Mouse (Mus musculus) midbrain, embryonic 15.5 days (tissue): ENCODE results near the gene Pakap. TPM values are rescaled to one million over a fixed set of nuclear protein-coding genes. Genes with fewer than 3 reads are reported as not detected.

Source experiments
- ATAC-seq: fragments of 200-750 bp; cut with Nextera tagmentation; replicated peaks from 2 replicates; pipeline ENCODE4 v1.8.0; 2017; ENCODE audit warnings: moderate TSS enrichment
- H3K27ac ChIP-seq: fragments of 300-500 bp; sonication (generic); 2 replicates; pipeline ENCODE4 v1.5.1; 2015; ENCODE audit warnings: mild to moderate bottlenecking, inconsistent platforms
- H3K27me3 ChIP-seq: fragments of 300-500 bp; sonication (generic); replicated peaks from 2 replicates; pipeline ENCODE4 v1.6.1; 2015; ENCODE audit warnings: inconsistent platforms
- H3K36me3 ChIP-seq: fragments of 300-500 bp; sonication (generic); replicated peaks from 2 replicates; pipeline ENCODE4 v1.6.1; 2015; ENCODE audit warnings: inconsistent platforms
- H3K4me1 ChIP-seq: fragments of 300-500 bp; sonication (generic); 2 replicates; pipeline ENCODE4 v1.6.1; 2015; ENCODE audit warnings: inconsistent platforms
- H3K4me2 ChIP-seq: fragments of 300-500 bp; sonication (generic); 2 replicates; pipeline ENCODE4 v1.6.1; 2015; ENCODE audit warnings: inconsistent platforms, mild to moderate bottlenecking, moderate library complexity
- H3K4me3 ChIP-seq: fragments of 300-500 bp; sonication (generic); 2 replicates; pipeline ENCODE4 v1.5.1; 2015; ENCODE audit warnings: mild to moderate bottlenecking, inconsistent platforms
- H3K9ac ChIP-seq: fragments of 300-500 bp; sonication (generic); 2 replicates; pipeline ENCODE4 v1.6.1; 2015; ENCODE audit warnings: mild to moderate bottlenecking, inconsistent platforms
- H3K9me3 ChIP-seq: fragments of 300-500 bp; sonication (generic); 2 replicates; pipeline ENCODE4 v1.6.1; 2016; ENCODE audit warnings: inconsistent platforms
- WGBS: fragments of 180-500 bp; shearing (Covaris S2); methylation state at CpG from one replicate; pipeline ENCODE4 v1.1.7; 2015; ENCODE audit warnings: mixed read lengths; 5-methylcytosine and 5-hydroxymethylcytosine counted together
- polyA plus RNA-seq: library from polyadenylated mRNA; unstranded; fragments of >200 nt; fragmentation: Nextera tagmentation; extraction: Ambion mirVana; gene quantifications from 2 replicates; pipeline ENCODE4 v1.2.1, GENCODE M21; 2015

Gene Pakap
- polyA plus RNA-seq, 1 experiment from 2014 or later = 10.9 TPM

DNA sequence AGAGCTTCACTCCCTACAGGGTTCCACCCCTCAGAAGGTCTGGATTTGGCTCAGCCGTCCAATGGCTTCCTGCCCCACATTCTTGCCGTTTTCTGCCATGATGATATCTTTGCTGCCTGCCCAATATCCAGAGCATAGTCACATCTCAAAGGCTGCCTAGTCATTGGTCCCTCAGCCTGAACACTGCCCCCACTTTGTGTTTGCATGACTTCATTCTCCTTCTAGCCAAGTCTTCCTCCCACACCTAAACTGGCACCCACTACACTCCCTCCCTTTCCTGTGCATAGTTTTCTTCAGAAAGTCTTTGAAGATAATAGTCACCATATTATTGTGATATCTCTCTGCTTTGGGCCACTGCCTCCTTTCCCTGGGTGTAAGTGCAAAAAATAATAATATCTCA is 10.9 kb upstream of the Pakap start:
- no peaks in the 10 kb centered on the region for H3K27me3 ChIP-seq
- H3K9me3 ChIP-seq = no peaks in the 10 kb centered on the region
- H3K4me1 ChIP-seq = no peaks in the 10 kb centered on the region
- ATAC-seq = no peak
- H3K9ac ChIP-seq = no peak overlapping the region
- H3K27ac ChIP-seq = no peak overlapping the region
- H3K36me3 ChIP-seq = no peaks in the 10 kb centered on the region
- no peak overlapping the region for H3K4me2 ChIP-seq
- 96% methylated on average over 2 of the region's 2 CpGs for WGBS
- H3K4me3 ChIP-seq = no peak overlapping the region

DNA sequence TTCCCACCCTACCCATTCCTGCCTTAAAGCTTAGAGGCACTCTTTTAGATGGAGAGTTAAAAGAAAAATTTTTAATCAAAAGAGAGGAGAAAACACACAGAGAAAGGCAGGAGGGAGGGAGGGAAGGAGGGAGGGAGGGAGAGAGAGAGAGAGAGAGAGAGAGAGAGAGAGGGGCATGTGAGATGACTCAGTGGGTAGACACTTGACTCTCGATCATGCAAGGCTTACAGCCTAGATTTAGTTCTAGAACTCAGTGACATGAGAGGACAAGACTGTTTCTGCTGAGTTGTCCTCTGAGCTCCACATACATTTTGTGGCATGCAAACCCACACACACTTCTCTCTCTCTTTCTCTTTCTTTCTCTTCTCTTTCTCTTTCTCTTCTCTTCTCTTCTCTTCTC is 8.5 kb upstream of the Pakap start:
- no peaks in the 10 kb centered on the region for H3K36me3 ChIP-seq
- H3K27me3 ChIP-seq = no peaks in the 10 kb centered on the region
- H3K27ac ChIP-seq = no peak overlapping the region
- ATAC-seq = no peak
- whole genome bisulfite sequencing = 91% methylated on average over 1 of the region's 1 CpGs
- H3K4me1 ChIP-seq = no peaks in the 10 kb centered on the region
- H3K9me3 ChIP-seq = no peaks in the 10 kb centered on the region
- no peak overlapping the region for H3K4me2 ChIP-seq
- no peak overlapping the region for H3K9ac ChIP-seq
- no peak overlapping the region for H3K4me3 ChIP-seq

DNA sequence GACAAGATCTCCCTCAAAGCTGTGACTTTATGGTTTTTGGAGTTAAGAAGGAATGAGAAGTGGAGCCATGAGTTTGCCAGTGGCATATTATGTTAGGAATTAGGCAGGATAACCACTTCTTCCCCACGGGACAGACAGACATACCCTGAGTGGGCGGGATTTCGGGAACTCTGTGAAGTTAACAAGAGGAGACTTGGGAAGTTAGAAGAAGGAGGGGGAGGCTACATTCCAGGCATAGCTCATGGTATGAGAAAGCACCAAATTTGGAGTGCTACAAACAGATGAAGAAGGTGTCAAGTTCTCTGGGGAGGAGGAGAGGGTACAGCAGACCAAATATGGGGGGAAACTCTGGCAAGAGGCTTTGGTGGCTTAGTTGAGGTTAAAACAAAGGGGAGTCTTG is 8.0 kb upstream of the Pakap start:
- no peak overlapping the region for H3K9ac ChIP-seq
- H3K4me3 ChIP-seq = no peak overlapping the region
- H3K4me2 ChIP-seq = no peak overlapping the region
- ATAC-seq = no peak
- H3K9me3 ChIP-seq = no peaks in the 10 kb centered on the region
- H3K4me1 ChIP-seq = no peaks in the 10 kb centered on the region
- no peaks in the 10 kb centered on the region for H3K36me3 ChIP-seq
- no peaks in the 10 kb centered on the region for H3K27me3 ChIP-seq
- WGBS = 78% methylated on average over 3 of the region's 3 CpGs
- no peak overlapping the region for H3K27ac ChIP-seq

DNA sequence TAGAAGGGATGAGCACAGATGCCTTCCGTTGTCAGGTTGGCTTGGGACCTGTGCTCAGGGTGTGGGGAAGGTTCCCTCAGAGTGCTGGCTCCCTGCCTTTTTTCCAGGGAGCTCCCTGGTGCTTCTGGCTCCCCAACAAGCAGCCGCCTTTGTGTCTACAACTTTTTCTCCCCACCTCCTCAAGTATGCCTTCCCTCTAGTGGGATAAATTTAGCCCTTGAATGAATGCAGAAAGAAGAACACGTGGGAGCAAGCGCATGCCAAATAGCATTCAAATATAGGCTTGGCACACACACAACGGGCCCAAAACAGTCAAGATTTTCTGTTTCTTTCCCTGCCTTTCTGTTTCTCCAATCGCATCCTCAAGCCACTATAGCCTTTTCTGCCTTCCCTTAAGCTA is 6.9 kb upstream of the Pakap start:
- WGBS = 65% methylated on average over 6 of the region's 6 CpGs
- no peak overlapping the region for H3K27ac ChIP-seq
- H3K9me3 ChIP-seq = no peaks in the 10 kb centered on the region
- H3K4me1 ChIP-seq = no peaks in the 10 kb centered on the region
- no peaks in the 10 kb centered on the region for H3K27me3 ChIP-seq
- H3K4me2 ChIP-seq = no peak overlapping the region
- no peak for ATAC-seq
- no peaks in the 10 kb centered on the region for H3K36me3 ChIP-seq
- H3K9ac ChIP-seq = no peak overlapping the region
- H3K4me3 ChIP-seq = no peak overlapping the region

DNA sequence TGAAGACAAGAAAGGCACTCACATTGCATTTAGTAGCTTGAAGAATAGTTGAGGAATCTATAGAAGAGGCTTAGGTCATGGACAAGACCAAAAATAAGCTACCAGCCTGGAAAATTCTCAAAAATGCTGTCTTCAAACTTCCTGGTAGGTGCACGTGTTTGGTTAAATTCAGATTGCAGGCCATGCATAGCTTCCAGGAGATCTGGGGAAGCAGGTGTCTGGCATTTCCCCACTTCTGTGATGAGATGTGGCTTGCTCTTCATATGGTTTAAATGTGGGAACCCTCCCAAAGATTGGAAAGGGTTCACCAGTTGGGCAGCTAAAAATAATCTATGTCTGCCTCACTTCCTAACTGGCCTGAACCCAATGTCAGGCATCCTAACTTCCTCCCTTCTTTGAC is 2.7 kb upstream of the Pakap start:
- Histone ChIP-seq H3K9me3 (no peaks in the 10 kb centered on the region), H3K27me3 (peaks cover 5% of the 10 kb centered on the region; the same call in 1 of the 2 replicates), H3K4me1 (peaks cover 6% of the 10 kb centered on the region), H3K4me3 (no peak overlapping the region), H3K27ac (no peak overlapping the region), H3K9ac (no peak overlapping the region), H3K36me3 (no peaks in the 10 kb centered on the region), H3K4me2 (no peak overlapping the region)
- WGBS = 94% methylated on average over 1 of the region's 1 CpGs
- no peak for ATAC-seq

DNA sequence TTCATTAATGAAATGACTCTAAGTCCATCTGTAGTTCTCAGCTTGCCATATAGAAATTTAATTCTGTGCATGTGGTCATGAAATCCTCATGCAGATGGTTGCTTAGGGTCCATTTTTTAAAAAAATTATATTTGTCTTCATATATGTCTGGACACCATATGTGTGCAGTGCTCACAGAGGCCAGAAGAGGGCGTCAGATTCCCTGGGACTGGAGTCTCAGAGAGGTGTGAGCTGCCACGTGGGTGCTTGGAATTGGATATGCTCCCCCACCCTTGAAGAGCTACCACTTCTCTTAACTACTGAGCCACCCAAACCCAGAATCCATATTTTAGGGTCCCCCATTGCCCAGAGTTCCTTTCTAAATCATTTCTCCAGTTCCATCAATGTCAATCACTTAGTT is 2.2 kb upstream of the Pakap start:
- H3K27ac ChIP-seq = no peak overlapping the region
- H3K4me1 ChIP-seq = peaks cover 6% of the 10 kb centered on the region

DNA sequence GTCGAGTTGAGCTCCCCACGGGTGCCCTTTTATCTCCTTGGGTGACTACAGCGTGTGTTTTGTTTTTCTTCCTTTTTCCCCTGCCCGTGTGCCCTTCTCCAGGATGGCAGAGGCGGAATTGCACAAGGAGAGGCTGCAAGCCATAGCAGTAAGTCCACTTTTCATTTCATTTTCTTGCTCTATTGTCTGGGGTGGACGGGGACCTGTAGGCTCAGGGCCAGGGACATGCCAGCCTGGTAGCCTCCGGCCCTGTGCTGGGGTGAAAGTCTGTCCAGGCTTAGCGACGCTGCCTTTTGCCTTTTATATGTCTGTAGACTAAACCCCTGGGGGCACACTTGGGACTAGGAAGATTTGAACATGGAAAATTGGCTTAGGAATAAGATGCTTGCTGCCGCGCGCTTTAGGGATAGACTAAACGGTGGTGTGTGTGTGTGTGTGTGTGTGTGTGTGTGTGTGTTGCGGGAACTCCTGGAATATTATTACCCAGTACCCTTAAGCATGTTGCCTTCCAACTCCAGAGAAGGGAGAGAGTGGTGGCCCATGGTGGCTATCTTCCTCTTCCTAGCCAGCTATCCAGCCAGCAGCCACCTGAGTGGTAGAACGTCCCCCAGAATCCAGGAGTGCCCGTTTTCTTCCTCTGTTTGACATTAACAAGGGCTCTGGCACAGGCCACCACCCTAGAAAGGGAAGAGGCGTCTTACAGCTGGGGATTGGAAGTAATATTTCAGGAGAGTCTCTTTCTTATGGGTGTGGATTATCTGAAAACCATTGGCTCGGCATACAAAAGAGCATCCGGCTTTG is 489 bp downstream of the Pakap start:
- no peaks in the 10 kb centered on the region for H3K9me3 ChIP-seq
- H3K36me3 ChIP-seq = no peaks in the 10 kb centered on the region
- H3K27ac ChIP-seq = peak overlapping the region; percentile 81
- peak overlapping the region; percentile 57 for H3K4me3 ChIP-seq
- H3K4me2 ChIP-seq = peak overlapping the region; percentile 84
- peak; percentile 68 for ATAC-seq
- H3K9ac ChIP-seq = peak overlapping the region; percentile 76
- H3K4me1 ChIP-seq = peaks cover 6% of the 10 kb centered on the region
- WGBS = 39% methylated on average over 19 of the region's 19 CpGs
- H3K27me3 ChIP-seq = peaks cover 5% of the 10 kb centered on the region; the same call in 1 of the 2 replicates

More for the DNA sequence above, 2.2 kb upstream of the Pakap start:
- Histone ChIP-seq H3K4me2 (no peak overlapping the region), H3K36me3 (no peaks in the 10 kb centered on the region), H3K27me3 (peaks cover 5% of the 10 kb centered on the region; the same call in 1 of the 2 replicates), H3K9me3 (no peaks in the 10 kb centered on the region), H3K4me3 (no peak overlapping the region), H3K9ac (no peak overlapping the region)
- no peak for ATAC-seq
- 61% methylated on average over 2 of the region's 2 CpGs for WGBS

DNA sequence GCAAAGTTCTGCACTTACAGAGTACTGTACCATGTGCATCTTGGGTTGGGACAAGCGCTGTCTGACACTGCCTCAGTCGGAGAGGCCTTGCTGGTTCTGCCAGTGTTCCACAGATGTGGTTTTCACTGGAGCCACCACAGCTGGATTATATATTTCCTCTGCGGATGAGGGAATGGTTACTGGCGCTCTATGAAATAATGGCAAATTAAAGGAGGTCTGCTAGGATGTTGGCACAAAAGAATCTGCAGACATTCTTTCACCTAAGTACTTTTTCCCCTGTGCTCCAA is 1.0 kb downstream of the Pakap start:
- Histone ChIP-seq H3K4me3 (peak overlapping the region; percentile 57), H3K9ac (no peak overlapping the region), H3K36me3 (no peaks in the 10 kb centered on the region), H3K27me3 (peaks cover 5% of the 10 kb centered on the region; the same call in 1 of the 2 replicates), H3K27ac (no peak overlapping the region), H3K9me3 (no peaks in the 10 kb centered on the region), H3K4me1 (peaks cover 6% of the 10 kb centered on the region), H3K4me2 (peak overlapping the region; percentile 84)
- ATAC-seq = no peak
- 90% methylated on average over 4 of the region's 4 CpGs for WGBS

DNA sequence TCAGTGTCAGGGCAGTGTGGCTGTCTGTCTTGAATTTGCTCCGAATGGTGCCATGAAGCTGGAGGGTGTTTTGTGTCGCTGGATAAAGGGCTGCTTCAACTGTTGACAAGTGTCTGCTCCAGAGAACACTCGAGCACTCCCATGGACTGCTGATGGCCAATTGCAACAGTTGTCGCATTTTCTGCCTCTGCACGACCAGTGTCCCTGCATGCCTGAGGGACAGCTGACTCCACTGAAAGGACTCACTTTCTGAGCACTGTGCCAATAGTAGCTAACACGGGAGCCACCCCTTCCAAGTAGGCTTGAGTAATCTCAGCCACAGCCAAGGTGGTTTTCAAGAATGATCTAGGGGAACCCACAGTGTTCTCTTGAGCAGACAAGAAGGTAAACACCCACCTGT is 1.7 kb downstream of the Pakap start:
- H3K4me2 ChIP-seq = peak overlapping the region; percentile 84; the same call in 1 of the 2 replicates
- 68% methylated on average over 6 of the region's 6 CpGs for WGBS
- no peak for ATAC-seq

DNA sequence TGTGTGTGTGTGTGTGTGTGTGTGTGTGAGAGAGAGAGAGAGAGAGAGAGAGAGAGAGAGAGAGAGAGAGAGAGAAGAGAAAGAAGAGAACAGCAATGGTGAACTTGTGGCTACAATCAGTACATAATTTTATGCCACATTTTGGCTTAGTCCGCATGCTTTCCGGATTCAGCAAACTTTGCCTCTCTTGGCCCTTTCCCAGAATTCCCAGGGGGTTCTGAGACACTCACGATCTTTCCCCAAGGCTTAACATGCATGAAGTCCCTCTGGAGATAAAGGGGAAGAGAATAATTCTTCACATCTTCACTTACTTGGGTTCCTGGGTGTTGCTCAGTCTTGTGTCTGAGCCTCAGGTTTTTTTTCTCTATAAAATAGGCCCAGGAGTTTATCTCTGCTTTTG is 2.2 kb downstream of the Pakap start:
- Histone ChIP-seq H3K4me3 (no peak overlapping the region), H3K27ac (no peak overlapping the region), H3K4me1 (peaks cover 6% of the 10 kb centered on the region), H3K36me3 (no peaks in the 10 kb centered on the region), H3K9ac (no peak overlapping the region), H3K4me2 (no peak overlapping the region), H3K27me3 (peaks cover 5% of the 10 kb centered on the region; the same call in 1 of the 2 replicates), H3K9me3 (no peaks in the 10 kb centered on the region)
- ATAC-seq = no peak
- 79% methylated on average over 3 of the region's 3 CpGs for WGBS

More for the DNA sequence above, 1.7 kb downstream of the Pakap start:
- Histone ChIP-seq H3K27me3 (peaks cover 5% of the 10 kb centered on the region; the same call in 1 of the 2 replicates), H3K27ac (no peak overlapping the region), H3K4me1 (peaks cover 6% of the 10 kb centered on the region), H3K9ac (no peak overlapping the region), H3K4me3 (no peak overlapping the region), H3K9me3 (no peaks in the 10 kb centered on the region), H3K36me3 (no peaks in the 10 kb centered on the region)

DNA sequence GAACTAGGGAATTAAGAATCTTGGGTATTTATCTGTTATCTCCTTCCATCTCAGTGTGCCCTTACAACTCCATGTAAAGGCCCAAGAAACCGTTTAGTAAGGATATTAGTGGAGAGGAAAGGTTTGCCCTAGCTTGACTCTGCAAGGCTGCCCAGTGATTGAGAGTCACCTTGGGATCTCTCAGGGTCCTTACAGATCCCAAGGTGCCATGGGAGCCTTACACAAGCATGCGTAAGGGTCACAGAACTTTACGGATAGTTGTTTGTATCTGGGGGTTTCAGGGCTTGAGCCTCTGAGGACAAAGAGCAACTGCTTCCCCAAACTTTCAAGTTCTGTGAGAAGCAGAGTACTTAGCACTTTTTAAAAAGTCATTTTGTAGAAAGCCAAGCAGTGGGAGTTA is 6.2 kb downstream of the Pakap start:
- H3K9me3 ChIP-seq = no peaks in the 10 kb centered on the region
- WGBS = 92% methylated on average over 3 of the region's 3 CpGs
- no peaks in the 10 kb centered on the region for H3K27me3 ChIP-seq
- H3K36me3 ChIP-seq = no peaks in the 10 kb centered on the region
- H3K4me3 ChIP-seq = no peak overlapping the region
- no peak overlapping the region for H3K9ac ChIP-seq
- no peaks in the 10 kb centered on the region for H3K4me1 ChIP-seq
- H3K4me2 ChIP-seq = no peak overlapping the region
- ATAC-seq = no peak
- no peak overlapping the region for H3K27ac ChIP-seq

DNA sequence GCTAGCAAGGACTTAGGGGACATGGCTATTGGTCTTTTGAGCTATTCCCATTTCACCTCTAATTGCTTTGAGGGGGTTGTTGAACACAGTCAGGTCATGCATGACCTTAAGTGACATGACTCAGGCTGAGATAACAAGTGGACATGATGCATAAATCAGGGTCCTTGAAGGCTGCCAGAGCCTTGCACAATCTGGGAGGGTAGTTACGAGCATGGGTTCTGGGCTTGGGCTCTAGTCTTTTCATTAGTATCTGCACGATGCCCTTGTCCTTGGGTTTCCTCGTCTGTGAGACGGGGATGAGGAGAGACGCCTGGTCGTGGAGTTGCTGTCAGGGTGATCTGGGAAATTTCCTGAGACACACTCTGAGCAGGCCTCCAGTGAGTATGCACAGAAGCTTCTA is 6.7 kb downstream of the Pakap start:
- Histone ChIP-seq H3K27ac (no peak overlapping the region), H3K36me3 (no peaks in the 10 kb centered on the region), H3K9me3 (no peaks in the 10 kb centered on the region), H3K4me1 (no peaks in the 10 kb centered on the region), H3K4me2 (no peak overlapping the region), H3K27me3 (no peaks in the 10 kb centered on the region), H3K9ac (no peak overlapping the region), H3K4me3 (no peak overlapping the region)
- 87% methylated on average over 6 of the region's 6 CpGs for WGBS
- ATAC-seq = no peak

DNA sequence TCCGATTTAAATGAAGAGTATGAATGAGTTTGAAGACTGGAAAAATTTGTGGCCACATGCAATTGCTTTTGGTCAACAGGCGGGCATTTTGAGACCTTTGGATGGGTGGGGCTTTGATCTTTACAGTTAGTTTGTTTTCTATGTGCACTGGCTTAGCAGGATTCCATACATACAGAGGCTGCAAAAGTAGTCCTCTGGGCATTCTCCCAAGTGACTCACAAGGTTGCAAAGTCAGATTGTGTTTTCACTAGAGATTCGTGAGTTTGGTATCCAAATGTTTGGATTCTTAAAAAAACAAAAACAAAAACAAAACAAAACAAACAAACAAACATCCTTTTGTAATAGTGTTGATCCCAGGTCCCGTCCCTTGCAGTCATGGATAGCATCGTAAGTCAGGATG is 7.7 kb downstream of the Pakap start:
- H3K36me3 ChIP-seq = no peaks in the 10 kb centered on the region
- H3K9ac ChIP-seq = no peak overlapping the region
- no peak for ATAC-seq
- H3K4me1 ChIP-seq = no peaks in the 10 kb centered on the region
- 84% methylated on average over 5 of the region's 5 CpGs for WGBS
- no peak overlapping the region for H3K4me3 ChIP-seq
- H3K27ac ChIP-seq = no peak overlapping the region
- no peaks in the 10 kb centered on the region for H3K9me3 ChIP-seq
- H3K4me2 ChIP-seq = no peak overlapping the region
- H3K27me3 ChIP-seq = no peaks in the 10 kb centered on the region
